Mouse (Mus musculus) intestine, embryonic 15.5 days (tissue): ENCODE measurements at regions not wholly inside any gene's neighbourhood (a gene's known extent, or its start where the extent isn't known, plus 50 kb on each side); places are given as distances from the start of the nearest gene placed in this dataset.

Source experiments
- ATAC-seq: fragments of 200-750 bp; cut with Nextera tagmentation; 2 replicates; pipeline ENCODE4 v1.8.0; 2017; ENCODE audit warnings: moderate TSS enrichment, moderate library complexity
- H3K27ac ChIP-seq: fragments of 300-500 bp; sonication (generic); 2 replicates; pipeline ENCODE4 v1.5.1; 2015; ENCODE audit warnings: mild to moderate bottlenecking, inconsistent platforms
- H3K27me3 ChIP-seq: fragments of 300-500 bp; sonication (generic); replicated peaks from 2 replicates; pipeline ENCODE4 v1.6.1; 2015; ENCODE audit warnings: inconsistent platforms
- H3K36me3 ChIP-seq: fragments of 300-500 bp; sonication (generic); 2 replicates; pipeline ENCODE4 v1.6.1; 2015; ENCODE audit warnings: inconsistent platforms
- H3K4me1 ChIP-seq: fragments of 300-500 bp; sonication (generic); replicated peaks from 2 replicates; pipeline ENCODE4 v1.6.1; 2015; ENCODE audit warnings: inconsistent platforms
- H3K4me2 ChIP-seq: fragments of 300-500 bp; sonication (generic); replicated peaks from 2 replicates; pipeline ENCODE4 v1.6.1; 2015; ENCODE audit warnings: mild to moderate bottlenecking, inconsistent platforms
- H3K4me3 ChIP-seq: fragments of 300-500 bp; sonication (generic); replicated peaks from 2 replicates; pipeline ENCODE4 v1.5.1; 2015; ENCODE audit warnings: inconsistent platforms
- H3K9ac ChIP-seq: fragments of 300-500 bp; sonication (generic); 2 replicates; pipeline ENCODE4 v1.6.1; 2015; ENCODE audit warnings: inconsistent platforms
- H3K9me3 ChIP-seq: fragments of 300-500 bp; sonication (generic); 2 replicates; pipeline ENCODE4 v1.6.1; 2016; ENCODE audit warnings: inconsistent platforms
- WGBS: fragments of 180-500 bp; shearing (Covaris S2); methylation state at CpG from one replicate; pipeline ENCODE4 v1.1.7; 2015; 5-methylcytosine and 5-hydroxymethylcytosine counted together

DNA sequence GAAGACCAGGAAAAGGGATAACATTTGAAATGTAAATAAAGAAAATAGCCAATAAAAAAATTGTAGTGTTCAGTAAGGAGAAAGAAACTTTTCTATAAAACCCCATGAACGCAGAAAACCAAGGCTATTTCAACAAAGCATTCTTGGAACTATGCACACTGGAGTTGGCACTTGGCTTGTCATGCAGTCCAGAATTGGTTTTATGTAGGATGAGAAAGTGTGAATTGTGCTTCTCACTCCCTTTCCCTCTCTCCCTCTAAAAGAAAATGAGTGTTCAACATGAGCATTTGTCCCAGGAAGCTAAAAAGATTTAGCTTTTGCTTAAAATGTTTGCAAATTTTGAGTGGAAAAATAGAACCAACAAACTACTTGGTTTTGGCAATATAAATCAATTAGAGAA is 841.6 kb upstream of the Adam24 start:
- Histone ChIP-seq H3K4me1 (no peaks in the 10 kb centered on the region), H3K27me3 (no peaks in the 10 kb centered on the region), H3K9me3 (no peaks in the 10 kb centered on the region), H3K36me3 (no peaks in the 10 kb centered on the region), H3K4me3 (no peak overlapping the region), H3K9ac (no peak overlapping the region), H3K27ac (no peak overlapping the region), H3K4me2 (no peak overlapping the region)
- WGBS: 77% methylated on average over 1 of the region's 1 CpGs
- ATAC-seq: no peak

DNA sequence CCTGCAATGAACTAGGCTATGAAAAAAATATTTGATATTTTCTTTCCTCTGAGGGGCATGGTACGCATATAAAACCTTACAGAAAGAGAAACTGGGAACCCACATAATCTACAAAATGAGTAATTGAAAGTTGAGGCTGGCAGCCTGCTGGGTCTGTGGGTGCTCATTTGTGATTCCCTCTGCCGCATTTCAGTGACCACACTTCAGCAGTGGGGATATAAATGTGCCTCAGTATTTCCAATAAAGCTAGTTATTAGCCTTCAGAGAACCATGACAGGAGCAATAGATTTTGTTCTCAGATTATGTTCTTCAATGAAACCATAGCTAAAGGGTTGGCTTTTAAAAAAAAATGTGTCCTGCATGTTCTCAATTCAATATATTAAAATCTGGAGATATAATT is 828.0 kb upstream of the Adam24 start:
- Histone ChIP-seq H3K4me3 (no peak overlapping the region), H3K9ac (no peak overlapping the region), H3K4me2 (no peak overlapping the region), H3K4me1 (no peaks in the 10 kb centered on the region), H3K27me3 (no peaks in the 10 kb centered on the region), H3K36me3 (no peaks in the 10 kb centered on the region), H3K27ac (no peak overlapping the region), H3K9me3 (no peaks in the 10 kb centered on the region)
- WGBS: 95% methylated on average over 2 of the region's 2 CpGs
- ATAC-seq: no peak

DNA sequence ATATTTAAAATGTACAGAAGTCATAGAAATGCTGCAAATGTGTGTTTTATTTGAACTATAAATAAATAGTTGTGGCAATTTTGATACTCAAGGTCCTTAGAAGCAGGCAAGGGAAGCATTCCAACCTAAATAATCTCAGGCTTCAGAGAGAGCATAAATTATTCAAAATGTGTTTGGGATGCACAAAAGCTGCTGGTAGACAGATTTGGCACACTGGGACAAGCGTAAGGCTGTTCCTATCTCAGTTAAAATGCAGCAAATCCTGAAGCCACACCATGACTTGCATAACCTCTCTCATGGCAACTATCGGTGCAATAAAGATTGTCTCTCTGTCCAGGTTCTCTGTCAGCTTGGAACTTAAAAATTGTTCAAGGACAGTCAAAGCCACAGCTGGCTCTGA is 812.3 kb upstream of the Adam24 start:
- Histone ChIP-seq H3K27me3 (no peaks in the 10 kb centered on the region), H3K4me1 (no peaks in the 10 kb centered on the region), H3K36me3 (no peaks in the 10 kb centered on the region), H3K9ac (no peak overlapping the region), H3K4me2 (no peak overlapping the region), H3K27ac (no peak overlapping the region), H3K4me3 (no peak overlapping the region), H3K9me3 (no peaks in the 10 kb centered on the region)
- WGBS: 87% methylated on average over 2 of the region's 2 CpGs
- ATAC-seq: no peak

GRCm38 (mm10) chr8:39902251-39902650 is 772.6 kb upstream of the Adam24 start:
- ATAC-seq: no peak
- no peak overlapping the region for H3K4me2 ChIP-seq
- 87% methylated on average over 1 of the region's 1 CpGs for WGBS

DNA sequence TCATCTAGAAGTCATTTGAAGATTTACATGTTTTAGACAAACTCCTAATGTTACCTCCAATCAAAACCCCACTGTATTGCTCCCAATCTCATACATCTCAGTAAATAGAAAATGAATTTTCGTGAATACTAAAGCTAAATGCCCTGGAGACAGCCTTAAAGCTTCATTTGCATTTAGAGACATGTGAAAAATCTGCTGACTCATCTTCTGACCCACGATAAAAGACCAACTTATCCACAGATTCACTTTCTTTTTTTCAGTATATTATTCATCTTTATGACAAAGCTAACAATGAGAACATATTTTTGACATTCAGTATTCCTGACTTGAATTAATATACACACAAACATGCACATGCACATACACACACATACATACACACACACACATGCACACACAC is 762.0 kb upstream of the Adam24 start:
- no peak overlapping the region for H3K4me2 ChIP-seq
- H3K27ac ChIP-seq: no peak overlapping the region
- no peaks in the 10 kb centered on the region for H3K36me3 ChIP-seq
- no peaks in the 10 kb centered on the region for H3K27me3 ChIP-seq
- no peak overlapping the region for H3K4me3 ChIP-seq
- no peak overlapping the region for H3K9ac ChIP-seq
- 61% methylated on average over 2 of the region's 2 CpGs for WGBS
- H3K9me3 ChIP-seq: no peaks in the 10 kb centered on the region
- ATAC-seq: no peak
- H3K4me1 ChIP-seq: no peaks in the 10 kb centered on the region

More at GRCm38 (mm10) chr8:39902251-39902650, 772.6 kb upstream of the Adam24 start:
- Histone ChIP-seq H3K27ac (no peak overlapping the region), H3K4me1 (no peaks in the 10 kb centered on the region), H3K9ac (no peak overlapping the region), H3K36me3 (no peaks in the 10 kb centered on the region), H3K27me3 (no peaks in the 10 kb centered on the region), H3K9me3 (no peaks in the 10 kb centered on the region), H3K4me3 (no peak overlapping the region)

GRCm38 (mm10) chr8:39921336-39921735 is 753.5 kb upstream of the Adam24 start:
- no peaks in the 10 kb centered on the region for H3K27me3 ChIP-seq
- 82% methylated on average over 2 of the region's 2 CpGs for WGBS
- no peak for ATAC-seq
- no peak overlapping the region for H3K4me2 ChIP-seq
- no peaks in the 10 kb centered on the region for H3K4me1 ChIP-seq
- H3K36me3 ChIP-seq: no peaks in the 10 kb centered on the region
- no peak overlapping the region for H3K9ac ChIP-seq
- no peak overlapping the region for H3K27ac ChIP-seq
- H3K4me3 ChIP-seq: no peak overlapping the region
- no peaks in the 10 kb centered on the region for H3K9me3 ChIP-seq

DNA sequence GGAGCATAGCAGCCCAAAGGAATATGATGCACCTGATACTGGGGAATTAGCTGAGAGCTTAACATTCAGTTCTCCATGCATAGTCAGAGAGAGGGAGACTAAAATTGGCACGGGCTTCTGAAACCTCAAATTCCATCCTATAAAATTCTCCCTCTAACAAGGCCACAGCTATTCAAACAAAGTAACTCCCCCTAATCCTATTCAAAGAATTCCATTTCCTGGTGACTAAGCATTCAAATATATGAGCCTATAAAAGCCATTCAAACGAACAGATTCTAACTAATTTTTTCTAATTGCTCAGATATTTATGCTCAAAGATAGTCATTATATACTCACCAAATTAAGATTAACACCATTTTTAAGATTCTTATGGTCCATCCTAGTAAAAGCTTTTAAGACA is 751.1 kb upstream of the Adam24 start:
- Histone ChIP-seq H3K4me2 (no peak overlapping the region), H3K9ac (no peak overlapping the region), H3K4me1 (no peaks in the 10 kb centered on the region), H3K27ac (no peak overlapping the region), H3K27me3 (no peaks in the 10 kb centered on the region), H3K4me3 (no peak overlapping the region), H3K36me3 (no peaks in the 10 kb centered on the region), H3K9me3 (no peaks in the 10 kb centered on the region)
- 57% methylated on average over 2 of the region's 2 CpGs for WGBS
- no peak for ATAC-seq

GRCm38 (mm10) chr8:39950178-39950896 is 724.5 kb upstream of the Adam24 start:
- no peak for ATAC-seq
- WGBS: 57% methylated on average over 6 of the region's 6 CpGs
- H3K27me3 ChIP-seq: no peaks in the 10 kb centered on the region
- H3K9ac ChIP-seq: no peak overlapping the region
- no peaks in the 10 kb centered on the region; the same call in 1 of the 2 replicates for H3K4me1 ChIP-seq
- H3K9me3 ChIP-seq: no peaks in the 10 kb centered on the region
- H3K4me2 ChIP-seq: no peak overlapping the region
- H3K36me3 ChIP-seq: no peaks in the 10 kb centered on the region
- no peak overlapping the region for H3K4me3 ChIP-seq
- H3K27ac ChIP-seq: no peak overlapping the region

DNA sequence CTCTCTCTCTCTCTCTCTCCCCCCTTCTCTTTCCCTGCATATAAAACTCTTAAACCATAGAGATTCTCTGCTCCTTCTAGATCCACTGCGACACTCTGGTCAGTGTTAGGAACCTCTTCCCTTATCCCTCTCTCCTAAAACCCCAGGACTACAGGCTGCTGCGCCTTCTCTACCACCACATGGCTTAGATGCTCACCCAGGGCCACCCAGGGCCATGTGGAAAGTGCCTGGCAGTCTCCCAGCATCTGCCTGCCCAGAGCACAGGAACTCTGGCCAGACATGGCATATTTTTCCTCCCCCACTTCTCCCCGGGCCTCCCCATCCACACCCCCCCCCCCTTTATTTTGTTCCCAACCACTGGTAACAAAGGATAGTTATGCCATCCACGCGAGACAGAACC is 720.4 kb upstream of the Adam24 start:
- H3K36me3 ChIP-seq: no peaks in the 10 kb centered on the region
- no peaks in the 10 kb centered on the region for H3K27me3 ChIP-seq
- no peaks in the 10 kb centered on the region for H3K9me3 ChIP-seq
- 42% methylated on average over 5 of the region's 5 CpGs for WGBS
- H3K27ac ChIP-seq: no peak overlapping the region
- no peak overlapping the region for H3K4me2 ChIP-seq
- no peak overlapping the region for H3K9ac ChIP-seq
- H3K4me1 ChIP-seq: no peaks in the 10 kb centered on the region; the same call in 1 of the 2 replicates
- no peak for ATAC-seq
- H3K4me3 ChIP-seq: no peak overlapping the region

DNA sequence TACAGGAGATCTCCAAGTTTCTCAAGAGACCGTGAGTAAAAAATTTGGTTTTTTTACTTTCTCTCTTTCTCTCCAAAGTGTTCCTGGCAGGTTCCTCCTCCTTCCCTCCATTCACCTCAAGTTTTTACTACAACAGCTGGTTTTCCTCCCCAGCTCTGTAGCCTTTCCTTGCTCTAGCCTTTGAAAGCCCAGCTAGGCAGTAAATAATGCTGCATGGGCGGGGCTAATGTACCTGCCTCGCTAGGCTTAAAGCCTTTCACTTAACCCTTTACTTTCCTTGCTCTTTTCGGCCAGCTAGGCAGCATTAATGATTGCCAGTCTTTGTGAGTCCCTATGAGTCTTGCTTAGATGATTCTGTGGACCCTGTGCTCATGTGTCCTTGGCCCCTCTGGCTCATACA is 720.0 kb upstream of the Adam24 start:
- Histone ChIP-seq H3K27me3 (no peaks in the 10 kb centered on the region), H3K9ac (no peak overlapping the region), H3K36me3 (no peaks in the 10 kb centered on the region), H3K4me3 (no peak overlapping the region), H3K9me3 (no peaks in the 10 kb centered on the region), H3K27ac (no peak overlapping the region), H3K4me2 (no peak overlapping the region), H3K4me1 (no peaks in the 10 kb centered on the region; the same call in 1 of the 2 replicates)
- WGBS: 22% methylated on average over 4 of the region's 4 CpGs
- no peak for ATAC-seq

DNA sequence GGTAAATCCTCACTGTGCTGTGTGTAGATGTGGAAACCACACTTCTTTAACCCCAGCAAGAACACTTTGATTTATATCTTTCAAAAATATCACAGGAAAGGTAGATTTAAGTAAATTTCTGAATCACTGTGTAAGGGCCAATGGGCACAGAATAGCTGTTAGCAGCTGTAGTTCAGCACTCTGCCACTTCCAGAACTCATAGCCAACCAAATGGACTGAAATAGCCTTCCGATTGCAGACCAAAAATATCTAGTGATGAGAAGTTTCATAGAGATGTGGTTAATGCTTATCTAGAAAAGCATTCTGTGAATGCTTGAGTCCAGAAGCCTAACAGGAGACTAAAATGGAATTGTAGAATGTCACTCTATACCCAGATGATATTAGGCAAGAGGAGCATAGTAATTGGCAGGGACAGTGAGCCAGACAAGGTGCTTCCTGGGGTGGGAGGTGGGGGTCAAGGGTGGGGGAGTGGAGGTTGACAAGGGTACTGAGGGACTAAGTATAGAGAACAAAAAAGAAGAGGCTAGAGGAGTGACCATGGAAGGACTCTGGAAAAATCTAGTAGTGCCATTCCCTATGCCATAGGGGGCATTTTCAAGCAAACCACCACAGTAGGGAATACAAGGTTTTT is 669.6 kb upstream of the Adam24 start:
- Histone ChIP-seq H3K4me2 (no peak overlapping the region), H3K9me3 (no peaks in the 10 kb centered on the region), H3K9ac (no peak overlapping the region), H3K4me1 (no peaks in the 10 kb centered on the region), H3K27ac (no peak overlapping the region), H3K4me3 (no peak overlapping the region), H3K27me3 (no peaks in the 10 kb centered on the region), H3K36me3 (no peaks in the 10 kb centered on the region)
- no peak for ATAC-seq
- 92% methylated on average over 1 of the region's 1 CpGs for WGBS

DNA sequence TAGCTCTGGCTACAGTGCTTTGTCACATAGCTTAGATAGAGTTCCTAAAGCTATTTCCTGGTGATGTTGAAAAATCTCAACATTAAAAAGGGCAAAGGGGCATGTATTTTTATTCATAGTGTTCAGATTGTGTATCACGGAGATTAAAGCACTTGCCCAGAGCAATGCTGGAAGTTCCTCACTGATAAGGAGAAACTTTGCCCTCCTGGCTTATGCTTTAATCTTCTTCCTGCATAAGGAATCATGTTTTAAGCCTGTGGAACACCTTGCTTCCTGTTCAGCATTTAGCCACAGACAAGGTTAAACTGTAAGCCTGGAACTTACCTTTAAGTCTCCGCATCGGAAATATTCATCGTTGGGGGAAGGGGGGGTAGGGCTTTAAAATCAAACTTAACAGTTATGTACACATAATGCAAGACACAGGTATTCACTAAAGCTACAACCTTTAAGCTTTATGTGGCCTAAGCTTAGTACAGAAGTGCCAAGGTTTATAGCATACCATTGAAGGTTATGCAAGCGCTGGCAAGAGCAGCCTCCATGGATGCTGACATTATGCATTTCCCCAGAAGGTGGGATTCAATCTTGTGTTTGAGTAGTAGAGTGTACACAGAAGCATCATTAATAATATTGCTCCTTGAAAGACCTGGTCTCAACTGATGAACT is 655.5 kb upstream of the Adam24 start:
- Histone ChIP-seq H3K4me3 (no peak overlapping the region), H3K4me1 (no peaks in the 10 kb centered on the region), H3K36me3 (no peaks in the 10 kb centered on the region), H3K9ac (no peak overlapping the region), H3K9me3 (no peaks in the 10 kb centered on the region), H3K27me3 (no peaks in the 10 kb centered on the region), H3K27ac (no peak overlapping the region), H3K4me2 (no peak overlapping the region)
- ATAC-seq: peak; percentile 96
- WGBS: 66% methylated on average over 5 of the region's 5 CpGs

DNA sequence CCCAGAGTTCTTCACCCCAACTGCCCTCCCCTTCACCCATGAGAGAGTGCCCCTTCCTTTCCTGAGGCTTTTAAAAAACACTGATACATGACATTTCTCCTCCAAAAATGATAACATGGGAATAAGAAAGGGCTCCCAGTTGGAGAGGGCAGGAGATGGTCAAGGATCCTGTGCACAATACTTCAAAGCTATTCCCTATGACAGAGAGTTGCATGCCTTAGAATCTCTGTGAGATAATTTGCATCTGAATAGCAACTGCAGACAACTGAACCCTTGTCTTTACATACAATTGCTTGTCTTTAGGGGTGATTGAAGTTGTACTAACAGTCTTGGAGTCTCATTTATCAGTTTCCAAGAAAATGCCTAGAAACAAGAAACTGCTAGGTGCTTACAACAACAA is 610.7 kb upstream of the Adam24 start:
- H3K9ac ChIP-seq: no peak overlapping the region

More for the DNA sequence above, 610.7 kb upstream of the Adam24 start:
- H3K4me3 ChIP-seq: no peak overlapping the region
- H3K9me3 ChIP-seq: no peaks in the 10 kb centered on the region
- no peaks in the 10 kb centered on the region for H3K36me3 ChIP-seq
- ATAC-seq: no peak
- H3K4me2 ChIP-seq: no peak overlapping the region
- H3K4me1 ChIP-seq: no peaks in the 10 kb centered on the region
- H3K27ac ChIP-seq: no peak overlapping the region
- H3K27me3 ChIP-seq: no peaks in the 10 kb centered on the region
